Mouse (Mus musculus): ENCODE results near the gene 4933407L21Rik. TPM values are rescaled to one million over a fixed set of nuclear protein-coding genes. Genes with fewer than 3 reads are reported as not detected.
A peak's percentile ranks its signal among the peaks of the same experiment; 100 is the strongest.

The 4933407L21Rik gene
- not detected in 2 replicates for polyA plus RNA-seq (2012)

DNA sequence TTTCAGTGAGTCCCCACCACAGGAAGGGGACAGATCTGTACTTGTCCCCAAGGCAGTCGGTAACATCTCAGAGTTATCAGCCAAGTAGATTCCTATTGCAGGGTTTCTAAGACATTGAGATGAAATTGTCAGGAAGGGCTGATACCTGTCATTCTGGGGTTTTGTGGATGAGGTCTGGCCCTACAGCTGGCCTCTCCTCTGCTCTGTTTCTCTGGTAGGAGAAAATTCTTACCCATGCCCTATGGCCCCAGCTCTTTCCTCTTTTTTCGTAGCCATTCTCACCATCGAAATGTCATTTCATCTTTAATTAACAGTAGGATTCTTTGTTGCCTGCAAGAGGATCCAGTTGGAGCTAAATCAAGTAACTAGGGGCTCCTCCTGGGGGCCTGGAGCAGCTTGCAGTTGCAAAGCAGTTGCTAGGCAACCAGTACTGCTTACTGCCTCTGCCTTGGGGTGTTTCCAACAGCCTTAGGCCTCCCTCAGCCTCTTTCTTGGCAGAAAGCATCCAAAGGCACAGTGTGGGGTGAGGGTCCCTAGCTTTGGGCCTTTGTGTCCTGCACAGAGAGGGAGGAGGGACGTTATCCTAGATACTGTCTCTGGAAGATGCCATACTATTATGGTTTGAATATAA lies at the start of gene 4933407L21Rik:
4933407L21Rik (plus strand) TSS at position 427 of the 631 bp plus-strand sequence.
- TF ChIP-seq TAL1 (IDR thresholded peaks at IDR 0.05; ENCODE audit: low read length) (no peak), GATA1 (IDR thresholded peaks at IDR 0.05; ENCODE audit: low read length) (no peak)
- Histone ChIP-seq H3K27me3 (ENCODE audit: control insufficient read depth) (no peaks in the 10 kb centered on the region), H3K4me1 (ENCODE audit: control insufficient read depth) (no peaks in the 10 kb centered on the region), H3K36me3 (ENCODE audit: control insufficient read depth) (no peaks in the 10 kb centered on the region), H3K4me3 (replicated peaks) (no peak within 1 kb of the TSS), H3K9me3 (ENCODE audit: control insufficient read depth, low read length) (no peaks in the 10 kb centered on the region)

- H3K27me3 ChIP-seq (ENCODE audit: control insufficient read depth), result no peaks in the 10 kb centered on the region
- peaks cover 32% of the 10 kb centered on the region for H3K9me3 ChIP-seq (ENCODE audit: control insufficient read depth, low read length)
- no peak overlapping the region for H3K4me3 ChIP-seq (replicated peaks)
- H3K36me3 ChIP-seq (ENCODE audit: control insufficient read depth), result no peaks in the 10 kb centered on the region
- H3K4me1 ChIP-seq (ENCODE audit: control insufficient read depth), result no peaks in the 10 kb centered on the region
- TF ChIP-seq GATA1 (IDR thresholded peaks at IDR 0.05; ENCODE audit: low read length) (no peak), TAL1 (IDR thresholded peaks at IDR 0.05; ENCODE audit: low read length) (no peak)
Observed at GRCm38 (mm10) chr1:85882003-85882402, 46.3 kb upstream of the 4933407L21Rik start.

DNA sequence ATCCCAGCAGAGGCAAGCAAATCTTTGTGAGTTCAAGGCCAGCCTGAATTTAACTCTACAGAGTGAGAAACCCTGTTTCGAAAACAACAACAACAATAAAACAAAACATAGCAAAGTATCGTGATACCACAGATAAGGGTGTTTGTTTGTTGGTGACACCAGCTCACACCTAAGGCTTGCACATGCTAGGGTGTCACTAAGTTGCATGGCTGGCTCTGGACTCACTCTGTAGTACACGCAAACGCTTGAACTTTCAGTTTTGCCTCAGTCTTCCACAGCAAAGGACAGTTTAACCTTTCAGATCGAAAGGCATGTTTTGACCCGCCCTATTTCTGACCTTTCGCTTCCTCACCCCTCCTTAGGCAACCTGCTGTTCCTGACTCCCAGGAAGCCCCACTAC lies 41.1 kb upstream of the 4933407L21Rik start:
- Histone ChIP-seq H3K36me3 (ENCODE audit: control insufficient read depth) (no peaks in the 10 kb centered on the region), H3K4me1 (ENCODE audit: control insufficient read depth) (no peaks in the 10 kb centered on the region), H3K4me3 (replicated peaks) (no peak overlapping the region), H3K9me3 (ENCODE audit: control insufficient read depth, low read length) (peaks cover 9% of the 10 kb centered on the region; the same call in 1 of the 2 replicates), H3K27me3 (ENCODE audit: control insufficient read depth) (no peaks in the 10 kb centered on the region)
- TF ChIP-seq TAL1 (IDR thresholded peaks at IDR 0.05; ENCODE audit: low read length) (no peak), GATA1 (IDR thresholded peaks at IDR 0.05; ENCODE audit: low read length) (no peak)

GRCm38 (mm10) chr1:85894231-85894747 lies 34.0 kb upstream of the 4933407L21Rik start, which contains the start of gene Itm2c:
Gene Itm2c, plus strand, starts transcription at chr1:85894281.
- peak within 1 kb of the TSS; percentile 72 for H3K4me3 ChIP-seq (replicated peaks)
- peaks cover 33% of the 10 kb centered on the region for H3K4me1 ChIP-seq (ENCODE audit: control insufficient read depth)
- H3K9me3 ChIP-seq (ENCODE audit: control insufficient read depth, low read length), result peaks cover 4% of the 10 kb centered on the region; the same call in 1 of the 2 replicates
- no peak for TF ChIP-seq TAL1 (IDR thresholded peaks at IDR 0.05; ENCODE audit: low read length)
- TF ChIP-seq GATA1 (IDR thresholded peaks at IDR 0.05; ENCODE audit: low read length), result no peak
- H3K36me3 ChIP-seq (ENCODE audit: control insufficient read depth), result no peaks in the 10 kb centered on the region
- H3K27me3 ChIP-seq (ENCODE audit: control insufficient read depth), result no peaks in the 10 kb centered on the region

DNA sequence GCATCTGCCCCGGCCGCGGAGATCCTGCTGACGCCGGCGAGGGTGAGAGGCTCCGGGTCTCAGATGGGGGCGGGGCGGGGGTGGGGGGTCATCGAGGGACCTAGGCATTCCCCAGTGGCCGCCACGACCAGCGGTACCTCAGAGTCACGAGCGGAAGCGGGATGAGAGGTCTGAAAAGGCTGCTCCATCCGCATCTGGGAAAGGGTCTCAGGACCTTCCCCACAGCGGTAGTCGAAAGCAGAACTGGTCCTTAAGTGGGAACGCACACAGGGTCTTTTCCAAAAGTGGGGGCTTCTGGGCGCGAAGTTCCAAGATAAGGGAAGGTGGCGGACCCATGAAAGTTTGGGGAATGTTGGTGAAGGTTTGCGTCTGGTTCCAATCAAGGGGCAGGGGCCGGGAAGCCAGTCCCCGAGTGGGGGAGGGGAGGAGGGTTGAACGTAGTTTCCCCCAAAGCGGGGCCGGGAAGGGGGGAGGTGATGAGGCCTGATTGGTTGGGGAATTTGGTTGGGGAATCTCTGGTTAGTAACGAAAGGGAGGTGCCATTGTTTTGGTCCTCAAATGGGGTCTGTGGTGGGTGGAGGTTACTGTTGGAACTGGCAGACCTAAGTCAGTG lies 33.4 kb upstream of the 4933407L21Rik start:
- peak overlapping the region; percentile 72 for H3K4me3 ChIP-seq (replicated peaks)
- H3K9me3 ChIP-seq (ENCODE audit: control insufficient read depth, low read length), result peaks cover 4% of the 10 kb centered on the region; the same call in 1 of the 2 replicates
- TF ChIP-seq GATA1 (IDR thresholded peaks at IDR 0.05; ENCODE audit: low read length), result no peak
- H3K27me3 ChIP-seq (ENCODE audit: control insufficient read depth), result no peaks in the 10 kb centered on the region
- no peaks in the 10 kb centered on the region for H3K36me3 ChIP-seq (ENCODE audit: control insufficient read depth)
- peaks cover 35% of the 10 kb centered on the region for H3K4me1 ChIP-seq (ENCODE audit: control insufficient read depth)

DNA sequence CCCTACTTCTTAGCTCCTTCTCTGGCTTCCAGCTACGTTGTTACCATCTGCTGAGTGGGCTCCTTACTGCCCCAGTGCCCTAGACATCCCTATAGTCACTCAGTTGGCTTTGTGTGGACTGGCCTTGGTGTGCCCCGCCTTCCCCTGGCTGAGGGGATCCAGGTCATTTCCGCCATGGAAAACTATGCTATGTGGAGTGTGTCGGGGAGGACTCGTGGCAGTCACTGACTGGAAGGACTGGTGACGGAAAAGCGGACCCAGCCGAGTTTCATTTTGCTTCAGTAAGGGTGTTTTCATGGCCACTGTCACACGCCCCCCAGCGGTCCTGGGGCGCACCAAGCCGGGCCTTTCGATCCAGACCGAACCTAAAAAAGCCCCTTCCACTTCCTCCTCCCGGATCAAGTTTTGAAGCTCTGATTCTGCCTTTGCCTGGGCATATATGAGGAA lies 32.9 kb upstream of the 4933407L21Rik start:
- no peak for TF ChIP-seq GATA1 (IDR thresholded peaks at IDR 0.05; ENCODE audit: low read length)
- no peak for TF ChIP-seq TAL1 (IDR thresholded peaks at IDR 0.05; ENCODE audit: low read length)
- peak overlapping the region; percentile 72 for H3K4me3 ChIP-seq (replicated peaks)
- peaks cover 35% of the 10 kb centered on the region for H3K4me1 ChIP-seq (ENCODE audit: control insufficient read depth)
- no peaks in the 10 kb centered on the region for H3K36me3 ChIP-seq (ENCODE audit: control insufficient read depth)
- H3K9me3 ChIP-seq (ENCODE audit: control insufficient read depth, low read length), result peaks cover 4% of the 10 kb centered on the region; the same call in 1 of the 2 replicates
- no peaks in the 10 kb centered on the region for H3K27me3 ChIP-seq (ENCODE audit: control insufficient read depth)

- no peak overlapping the region for H3K4me3 ChIP-seq (replicated peaks)
- no peaks in the 10 kb centered on the region for H3K36me3 ChIP-seq (ENCODE audit: control insufficient read depth)
- H3K27me3 ChIP-seq (ENCODE audit: control insufficient read depth), result no peaks in the 10 kb centered on the region
- TF ChIP-seq GATA1 (IDR thresholded peaks at IDR 0.05; ENCODE audit: low read length) (no peak), TAL1 (IDR thresholded peaks at IDR 0.05; ENCODE audit: low read length) (no peak)
- peaks cover 35% of the 10 kb centered on the region for H3K4me1 ChIP-seq (ENCODE audit: control insufficient read depth)
- H3K9me3 ChIP-seq (ENCODE audit: control insufficient read depth, low read length), result peaks cover 4% of the 10 kb centered on the region; the same call in 1 of the 2 replicates
Observed at GRCm38 (mm10) chr1:85896110-85896509, 32.2 kb upstream of the 4933407L21Rik start.

GRCm38 (mm10) chr1:85896781-85897700 lies 31.2 kb upstream of the 4933407L21Rik start:
- Histone ChIP-seq H3K4me3 (replicated peaks) (no peak overlapping the region), H3K36me3 (ENCODE audit: control insufficient read depth) (no peaks in the 10 kb centered on the region), H3K27me3 (ENCODE audit: control insufficient read depth) (no peaks in the 10 kb centered on the region), H3K4me1 (ENCODE audit: control insufficient read depth) (peaks cover 37% of the 10 kb centered on the region), H3K9me3 (ENCODE audit: control insufficient read depth, low read length) (peaks cover 4% of the 10 kb centered on the region; the same call in 1 of the 2 replicates)
- no peak for TF ChIP-seq GATA1 (IDR thresholded peaks at IDR 0.05; ENCODE audit: low read length)
